Mouse (Mus musculus) left cerebral cortex, adult 18-20 months (tissue): Measurements from ENCODE around the gene R3hcc1l. TPM values are rescaled to one million over a fixed set of nuclear protein-coding genes. Genes with fewer than 3 reads are reported as not detected.

Experiments used
- DNase-seq, 2 experiments: peaks; one replicate each; pipeline ENCODE4 v3.0.0; 2021 to 2022; ENCODE audit warnings: low spot score in 2 of 2, mixed read lengths in 1 of 2
- total RNA-seq, 2 experiments: library from RNA; stranded (reverse); gene quantifications; 2 replicates each; pipeline ENCODE4 v1.2.3; 2021

The R3hcc1l gene
- total RNA-seq, 2 experiments from 2014 or later = 25.4 to 27.5 TPM

- peak in 1 of 2 experiments; percentile 2 for DNase-seq
Observed at GRCm38 (mm10) chr19:42539414-42540189, 21.0 kb downstream of the R3hcc1l start.

- DNase-seq = no peak
Observed at GRCm38 (mm10) chr19:42540649-42541048, 22.1 kb downstream of the R3hcc1l start.

GRCm38 (mm10) chr19:42558701-42559100 is 40.1 kb downstream of the R3hcc1l start:
- DNase-seq = no peak

GRCm38 (mm10) chr19:42561991-42562390 is 43.4 kb downstream of the R3hcc1l start:
- DNase-seq = no peak

GRCm38 (mm10) chr19:42562981-42563380 is 44.4 kb downstream of the R3hcc1l start:
- no peak for DNase-seq

GRCm38 (mm10) chr19:42563726-42564270 is 45.2 kb downstream of the R3hcc1l start:
- DNase-seq = no peak

- DNase-seq = no peak
Observed at GRCm38 (mm10) chr19:42566283-42567019, 47.9 kb downstream of the R3hcc1l start.

- DNase-seq = no peak
Observed at GRCm38 (mm10) chr19:42567020-42567419, 48.5 kb downstream of the R3hcc1l start.

GRCm38 (mm10) chr19:42569076-42569475 is 50.5 kb downstream of the R3hcc1l start:
- DNase-seq = no peak

- no peak for DNase-seq
Observed at GRCm38 (mm10) chr19:42571291-42571690, 52.7 kb downstream of the R3hcc1l start.

GRCm38 (mm10) chr19:42575317-42575716 is 56.8 kb downstream of the R3hcc1l start:
- DNase-seq = no peak

- DNase-seq = no peak
Observed at GRCm38 (mm10) chr19:42576856-42577255, 58.3 kb downstream of the R3hcc1l start.

- DNase-seq = no peak
Observed at GRCm38 (mm10) chr19:42578631-42579030, 60.1 kb downstream of the R3hcc1l start.

- DNase-seq = no peak
Observed at GRCm38 (mm10) chr19:42580701-42581100, 62.1 kb downstream of the R3hcc1l start.

GRCm38 (mm10) chr19:42582811-42583370 is 64.3 kb downstream of the R3hcc1l start:
- DNase-seq = no peak

- no peak for DNase-seq
Observed at GRCm38 (mm10) chr19:42583677-42584076, 65.1 kb downstream of the R3hcc1l start.

- DNase-seq = no peak
Observed at GRCm38 (mm10) chr19:42584188-42584587, 65.6 kb downstream of the R3hcc1l start.

- no peak for DNase-seq
Observed at GRCm38 (mm10) chr19:42587704-42588103, 69.1 kb downstream of the R3hcc1l start.

GRCm38 (mm10) chr19:42589246-42589645 is 70.7 kb downstream of the R3hcc1l start:
- DNase-seq = no peak

GRCm38 (mm10) chr19:42591534-42591933 is 73.0 kb downstream of the R3hcc1l start:
- DNase-seq = no peak

- no peak for DNase-seq
Observed at GRCm38 (mm10) chr19:42593456-42593855, 74.9 kb downstream of the R3hcc1l start.

- no peak for DNase-seq
Observed at GRCm38 (mm10) chr19:42595066-42595465, 76.5 kb downstream of the R3hcc1l start.
